Mouse (Mus musculus): ENCODE measurements around the gene Hoxb9.
A peak's percentile ranks its signal among the peaks of the same experiment; 100 is the strongest.

The Hoxb9 gene

DNA sequence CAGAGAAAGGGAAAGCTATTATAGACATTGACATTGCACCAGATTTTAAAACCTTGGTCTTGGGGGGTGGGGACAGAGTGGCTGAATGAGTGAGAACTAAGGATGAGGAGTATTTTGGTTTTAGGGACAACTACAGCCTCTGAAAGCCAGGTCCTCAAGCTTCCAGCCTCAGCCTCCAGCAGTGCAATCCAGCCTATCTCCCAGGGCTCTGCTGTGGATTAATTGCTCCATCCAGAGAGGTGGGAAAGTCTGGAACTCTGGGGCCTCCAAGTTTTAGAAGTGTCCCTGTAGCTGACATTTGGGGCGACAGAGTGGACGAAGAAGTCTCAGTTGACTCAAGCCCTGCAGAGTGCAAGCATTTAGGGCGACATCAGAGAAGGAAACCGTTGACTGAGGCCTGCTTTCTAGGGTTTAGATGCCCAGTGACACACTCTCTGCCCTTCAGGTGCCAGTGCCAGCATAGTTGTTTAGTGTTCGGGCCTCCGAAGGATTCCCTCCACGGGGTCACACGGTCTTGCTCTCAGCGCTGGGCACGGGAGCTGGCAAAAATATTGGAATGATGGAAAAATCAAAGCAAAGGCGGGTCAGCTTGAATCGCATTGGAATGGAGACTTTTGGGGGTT, 42.7 kb downstream of the Hoxb9 start:
- no peak for DNase-seq (ENCODE audit: low spot score)

DNA sequence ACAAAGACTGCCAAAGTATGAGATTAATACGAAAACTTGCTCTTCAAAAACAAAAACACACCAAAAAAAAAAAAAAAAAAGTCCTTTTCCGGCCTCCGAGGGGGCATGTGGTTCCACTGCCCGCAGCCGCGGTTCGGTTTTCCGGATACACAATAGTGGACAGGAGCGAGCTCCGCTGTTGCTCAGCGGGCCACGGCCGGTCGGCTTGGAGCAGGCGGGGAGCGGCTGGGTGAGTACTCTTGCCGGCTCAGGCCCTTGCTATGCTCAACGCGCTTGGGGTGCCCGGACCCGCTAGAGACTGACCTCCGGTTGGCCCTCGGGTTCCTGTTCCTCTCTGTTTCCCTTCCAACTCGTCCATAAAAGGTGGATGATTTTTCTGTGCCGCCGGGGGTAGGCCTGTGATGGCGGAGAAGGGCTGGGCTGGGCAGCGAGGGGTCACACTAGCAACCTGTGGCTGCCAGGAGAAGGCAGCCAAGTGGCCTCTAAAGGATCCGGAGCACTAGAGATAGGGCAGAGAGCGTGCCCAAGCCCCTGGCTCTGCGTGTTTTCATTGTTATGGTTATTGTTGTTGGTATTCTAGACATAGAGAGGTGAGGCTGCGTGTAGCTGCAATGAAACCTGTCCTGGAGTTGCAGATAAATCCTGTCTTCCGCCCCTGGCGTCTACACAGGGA, 43.5 kb downstream of the Hoxb9 start:
- DNase-seq (ENCODE audit: low spot score) = no peak

DNA sequence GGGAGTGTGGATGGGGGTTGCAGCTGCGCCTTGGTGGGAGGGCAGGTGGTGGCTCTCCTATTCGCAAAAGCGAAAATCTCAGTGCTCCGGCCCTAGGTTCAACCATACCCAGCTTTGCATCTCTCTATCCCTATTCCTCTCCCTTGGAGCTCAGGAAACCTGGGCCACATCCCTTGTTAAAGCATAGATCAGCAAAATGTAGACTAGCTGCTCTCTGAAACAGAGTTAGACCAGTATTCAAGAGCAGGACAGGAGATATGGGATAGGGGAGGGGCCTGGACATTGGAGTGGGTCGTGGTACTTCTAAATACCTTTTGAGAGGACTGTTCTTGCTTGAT, 44.1 kb downstream of the Hoxb9 start:
- DNase-seq (ENCODE audit: low spot score) = no peak

DNA sequence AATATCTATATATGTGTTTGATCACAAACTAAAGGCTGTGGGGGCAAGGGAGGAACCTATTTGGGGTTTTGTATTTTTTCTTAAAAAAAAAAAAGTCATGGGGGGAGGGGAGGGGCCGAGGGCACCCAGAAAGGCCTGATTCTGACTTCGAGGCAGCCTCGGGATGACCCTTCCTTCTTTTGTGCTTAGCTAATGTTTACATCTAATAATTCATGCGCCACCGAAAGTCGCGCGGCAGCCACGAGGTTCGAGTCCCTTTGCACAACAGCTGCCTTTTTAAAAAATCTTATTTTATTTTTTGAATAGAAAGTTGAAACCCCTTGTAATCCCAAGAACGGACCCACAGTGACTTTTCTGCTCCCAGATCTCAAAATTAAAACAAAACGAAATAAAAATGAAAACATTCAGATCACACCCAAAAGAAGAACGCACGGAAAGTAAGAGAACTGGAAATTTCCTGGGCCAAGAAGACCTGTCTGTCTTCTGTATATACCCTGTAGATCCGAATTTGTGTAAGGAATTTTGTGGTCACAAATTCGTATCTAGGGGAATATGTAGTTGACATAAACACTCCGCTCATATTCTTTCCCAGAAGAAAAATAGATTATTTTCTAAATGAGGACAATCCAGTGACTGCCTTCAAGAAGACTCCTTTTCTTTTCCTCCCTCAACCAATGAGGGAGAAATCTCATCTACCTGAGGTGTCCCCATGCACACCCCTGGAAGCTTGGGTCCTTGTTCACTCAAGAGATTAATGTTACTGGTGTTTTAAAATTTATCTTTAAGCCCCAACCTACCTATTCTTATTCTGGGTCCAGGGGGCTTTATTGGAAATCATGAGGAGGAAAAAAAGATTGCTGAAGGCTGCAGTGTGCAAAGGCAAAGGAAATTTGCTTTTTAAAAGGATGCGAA, 45.7 kb downstream of the Hoxb9 start:
- DNase-seq (ENCODE audit: low spot score) = no peak

DNA sequence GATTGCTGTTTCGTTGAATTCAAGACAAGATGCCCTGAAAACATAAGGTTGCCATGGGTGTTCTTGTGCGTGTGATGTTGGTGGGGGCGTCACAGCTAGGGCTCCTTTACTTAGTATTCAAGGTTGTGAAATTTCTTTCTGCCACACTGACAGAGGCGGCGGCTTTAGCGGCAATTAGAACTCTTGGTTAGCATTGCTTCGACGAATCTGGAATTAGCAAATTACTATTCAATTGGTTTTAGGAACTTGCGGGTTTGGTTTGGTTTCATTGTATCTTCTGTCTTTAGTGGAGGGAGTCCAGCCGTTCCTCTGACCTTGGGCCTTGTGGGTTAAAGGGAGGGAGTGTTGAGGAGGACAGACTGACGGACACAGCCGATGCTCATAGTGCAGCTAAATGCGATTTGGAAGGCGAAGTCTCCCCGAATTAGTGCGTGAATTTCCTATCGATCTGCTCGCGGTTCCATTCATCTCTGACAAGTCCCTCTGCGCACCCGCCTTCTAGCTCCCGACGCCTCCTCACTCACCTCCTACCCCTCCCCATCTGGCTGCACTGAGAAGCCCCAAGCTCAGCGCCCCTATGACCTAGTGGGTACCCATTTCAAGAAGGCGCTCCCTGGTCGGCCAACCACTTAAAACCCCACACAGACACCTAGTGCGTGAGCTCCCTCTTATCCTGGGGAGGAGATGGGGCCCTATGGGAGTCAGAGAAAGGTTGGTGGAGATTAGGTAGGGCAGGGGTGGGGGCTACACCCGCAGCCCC, 46.5 kb downstream of the Hoxb9 start, which contains the start of gene Hoxb4:
TSS of gene Hoxb4 (plus strand) at position 660 of the 760 bp plus-strand sequence.
- DNase-seq (ENCODE audit: low spot score) = no peak

DNA sequence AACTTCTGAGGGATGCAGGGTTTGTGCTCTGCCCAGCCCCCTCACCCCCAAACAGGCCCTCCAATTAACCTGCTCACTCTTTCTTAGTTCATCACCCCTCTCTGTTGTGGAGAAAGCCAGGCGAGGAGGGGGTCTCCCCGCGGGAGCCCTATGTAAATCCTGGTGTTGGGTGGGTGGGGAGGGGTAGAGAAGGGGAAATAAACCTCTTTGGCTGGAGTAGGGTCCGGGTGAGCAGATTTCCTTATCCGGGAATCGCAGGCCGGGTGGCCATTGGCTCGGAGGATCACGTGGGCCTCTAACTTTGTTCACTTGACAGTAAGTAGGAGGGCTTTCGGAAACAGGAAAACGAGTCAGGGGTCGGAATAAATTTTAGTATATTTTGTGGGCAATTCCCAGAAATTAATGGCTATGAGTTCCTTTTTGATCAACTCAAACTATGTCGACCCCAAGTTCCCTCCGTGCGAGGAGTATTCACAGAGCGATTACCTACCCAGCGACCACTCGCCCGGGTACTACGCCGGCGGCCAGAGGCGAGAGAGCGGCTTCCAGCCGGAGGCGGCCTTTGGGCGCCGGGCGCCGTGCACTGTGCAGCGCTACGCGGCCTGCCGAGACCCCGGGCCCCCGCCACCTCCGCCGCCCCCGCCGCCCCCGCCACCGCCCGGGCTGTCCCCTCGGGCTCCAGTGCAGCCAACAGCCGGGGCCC, 47.3 kb downstream of the Hoxb9 start:
- DNase-seq (ENCODE audit: low spot score) = peak; percentile 82

DNA sequence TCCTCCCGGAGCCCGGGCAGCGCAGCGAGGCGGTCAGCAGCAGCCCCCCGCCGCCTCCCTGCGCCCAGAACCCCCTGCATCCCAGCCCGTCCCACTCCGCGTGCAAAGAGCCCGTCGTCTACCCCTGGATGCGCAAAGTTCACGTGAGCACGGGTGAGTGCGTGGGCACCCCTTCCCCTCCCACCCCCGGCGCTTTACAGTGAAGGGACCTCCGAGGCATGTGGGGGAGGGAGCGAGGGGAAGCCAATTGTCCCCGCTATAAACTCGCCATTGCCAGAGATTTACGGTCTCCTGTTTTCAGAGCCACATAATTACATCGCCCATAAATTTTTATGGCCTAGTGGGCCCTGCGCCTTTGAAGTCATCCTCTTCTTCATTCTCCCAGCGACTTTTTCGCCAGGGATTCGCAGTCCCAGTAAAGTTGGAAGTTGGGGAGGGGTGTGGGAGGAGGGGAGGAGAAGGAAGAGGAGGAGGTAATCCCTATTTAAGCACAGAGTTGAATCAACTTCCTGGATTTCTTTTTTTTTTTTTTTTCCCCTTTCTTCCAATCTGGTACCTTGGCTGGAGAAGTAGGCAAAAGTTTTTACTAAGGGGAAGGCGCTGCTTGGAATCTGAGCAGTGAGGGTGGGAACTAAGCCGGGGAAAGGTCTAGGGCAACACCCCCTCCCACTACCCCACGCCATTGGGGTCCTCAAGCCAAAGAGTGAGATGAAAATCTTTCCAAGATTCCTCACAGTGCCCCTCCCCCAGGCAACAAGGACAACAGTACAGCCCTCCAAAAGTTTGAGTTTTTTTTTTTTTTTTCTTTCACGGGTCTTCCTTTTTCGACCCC, 48.0 kb downstream of the Hoxb9 start:
- no peak for DNase-seq (ENCODE audit: low spot score)

DNA sequence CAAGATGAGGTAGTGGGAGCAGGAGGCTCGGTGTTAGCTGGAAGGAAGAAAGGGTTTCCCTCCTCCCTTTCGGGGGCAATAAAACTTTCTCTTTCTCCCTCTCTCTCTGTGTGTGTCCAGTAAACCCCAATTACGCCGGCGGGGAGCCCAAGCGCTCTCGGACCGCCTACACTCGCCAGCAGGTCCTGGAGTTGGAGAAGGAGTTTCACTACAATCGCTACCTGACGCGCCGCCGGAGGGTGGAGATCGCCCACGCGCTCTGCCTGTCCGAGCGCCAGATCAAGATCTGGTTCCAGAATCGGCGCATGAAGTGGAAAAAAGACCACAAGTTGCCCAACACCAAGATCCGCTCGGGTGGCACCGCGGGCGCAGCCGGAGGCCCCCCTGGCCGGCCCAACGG, 48.7 kb downstream of the Hoxb9 start:
- DNase-seq (ENCODE audit: low spot score) = no peak

DNA sequence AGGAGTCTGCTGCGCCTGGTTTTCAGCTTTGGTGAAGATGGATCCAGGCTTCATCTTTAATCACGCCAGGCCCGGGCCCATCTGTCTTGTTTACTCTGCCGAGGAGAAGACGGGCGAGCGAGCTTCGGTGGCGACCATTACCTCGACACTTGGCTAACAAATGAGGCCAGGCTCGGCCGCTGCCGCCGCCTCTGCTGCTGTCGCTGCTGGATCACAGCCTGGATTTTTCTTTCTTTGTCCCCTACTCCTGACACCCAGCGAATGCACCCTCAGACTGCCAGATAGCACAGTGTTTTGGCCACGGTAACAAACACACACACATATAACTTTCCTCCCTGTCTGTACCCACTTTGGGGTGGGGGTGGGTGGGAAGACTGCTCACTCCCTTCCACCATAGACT, 49.4 kb downstream of the Hoxb9 start:
- no peak for DNase-seq (ENCODE audit: low spot score)

DNA sequence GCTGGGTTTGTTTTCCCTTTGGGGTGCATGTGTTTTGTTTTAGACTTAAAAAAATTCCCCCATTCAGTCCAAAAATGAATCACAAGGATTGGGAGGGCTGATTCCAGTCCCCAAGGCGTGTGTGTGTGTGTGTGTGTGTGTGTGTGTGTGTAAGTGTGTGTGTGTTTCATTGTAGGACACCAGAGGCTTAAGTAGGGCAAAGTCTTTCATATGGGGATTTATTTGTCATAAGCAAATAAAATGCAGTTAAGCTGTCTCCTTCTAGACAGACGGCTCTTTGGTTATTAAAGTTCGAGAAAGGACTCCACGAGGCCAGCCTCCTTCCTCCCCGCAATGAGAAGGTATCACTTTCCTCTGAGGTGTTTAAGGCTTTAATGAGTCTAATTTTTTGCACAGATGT, 50.6 kb downstream of the Hoxb9 start:
- DNase-seq (ENCODE audit: low spot score) = no peak

DNA sequence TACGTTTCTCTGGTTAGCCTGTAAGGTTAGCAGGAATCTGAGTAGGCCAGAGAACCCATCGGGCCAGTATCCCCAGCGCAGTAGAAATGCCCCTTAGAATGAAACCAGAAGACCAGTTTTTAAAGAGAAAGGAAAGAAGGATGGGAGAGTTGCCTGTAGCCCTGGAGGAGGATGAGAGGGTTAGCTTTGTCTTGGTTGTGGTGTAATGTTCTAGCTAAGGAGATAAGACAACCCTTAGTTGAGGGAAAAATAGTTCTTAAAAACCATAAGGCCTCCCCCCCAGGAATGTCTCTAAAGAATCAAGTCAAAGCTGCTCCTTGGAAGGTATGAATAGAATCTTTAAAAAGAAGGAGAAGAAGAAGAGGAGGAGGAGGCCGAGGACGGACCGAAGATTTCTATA, 51.5 kb downstream of the Hoxb9 start:
- DNase-seq (ENCODE audit: low spot score) = no peak

DNA sequence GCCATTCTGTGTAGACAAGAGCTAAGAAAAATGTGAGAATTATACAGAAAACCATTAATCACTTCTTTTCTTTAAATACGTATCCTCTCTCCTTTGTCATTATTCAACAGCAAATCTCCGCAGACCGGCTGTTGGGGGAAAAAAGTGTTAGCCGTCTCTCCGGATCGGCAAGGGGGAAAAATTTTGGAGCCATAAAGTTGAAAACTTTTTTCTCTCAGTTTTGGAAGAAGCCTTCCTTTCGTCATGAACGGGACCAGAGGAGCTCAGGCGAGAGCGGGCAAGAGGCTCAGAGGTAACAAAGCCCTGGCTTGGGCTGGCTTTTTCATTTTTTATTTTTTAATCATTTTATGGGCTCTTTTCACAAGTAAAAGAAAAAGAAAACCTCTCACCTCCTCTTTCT, 51.9 kb downstream of the Hoxb9 start, which contains the start of gene Hoxb3:
TSS of gene Hoxb3 (plus strand) at position 173 of the 400 bp plus-strand sequence.
- DNase-seq (ENCODE audit: low spot score) = no peak

DNA sequence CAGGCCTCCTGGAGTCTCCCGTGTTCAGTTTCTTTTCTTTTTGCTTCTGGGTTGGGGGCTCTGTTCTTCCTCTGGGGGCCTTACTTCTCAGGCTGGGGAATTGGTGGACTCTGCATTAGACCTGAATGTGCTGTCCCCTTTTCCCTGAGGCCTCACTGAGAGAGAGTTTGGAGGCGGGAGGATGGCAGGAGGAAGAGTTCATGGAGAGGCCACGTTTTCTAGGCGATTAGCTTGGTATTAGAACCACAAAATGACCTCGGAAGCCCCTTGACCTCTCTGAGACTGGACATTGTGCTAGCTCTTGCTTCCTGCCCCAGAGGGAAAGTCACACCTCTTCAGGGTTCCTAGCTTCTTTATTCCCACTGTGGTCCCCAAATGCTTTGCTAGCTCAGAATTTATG, 52.9 kb downstream of the Hoxb9 start:
- no peak for DNase-seq (ENCODE audit: low spot score)

DNA sequence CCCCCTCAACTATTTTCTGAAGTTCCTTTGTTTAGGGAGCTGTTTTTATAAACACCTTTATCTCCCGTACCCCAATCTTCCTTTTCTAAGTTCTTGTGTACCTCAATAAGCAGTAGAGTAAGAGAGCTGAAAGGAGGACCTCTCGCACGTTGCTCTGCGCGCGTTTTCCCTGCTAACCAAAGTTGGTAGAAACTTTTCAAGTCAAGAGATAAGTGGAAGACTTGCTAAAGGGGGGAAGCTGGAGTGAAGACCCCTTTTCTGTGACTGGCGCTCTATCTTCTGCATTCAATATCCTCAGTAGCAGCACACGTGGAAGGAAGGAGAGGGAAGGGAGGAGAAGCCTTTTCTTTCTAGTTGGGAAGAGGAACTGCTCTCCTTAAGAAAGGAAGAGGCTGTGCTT, 53.7 kb downstream of the Hoxb9 start:
- no peak for DNase-seq (ENCODE audit: low spot score)

DNA sequence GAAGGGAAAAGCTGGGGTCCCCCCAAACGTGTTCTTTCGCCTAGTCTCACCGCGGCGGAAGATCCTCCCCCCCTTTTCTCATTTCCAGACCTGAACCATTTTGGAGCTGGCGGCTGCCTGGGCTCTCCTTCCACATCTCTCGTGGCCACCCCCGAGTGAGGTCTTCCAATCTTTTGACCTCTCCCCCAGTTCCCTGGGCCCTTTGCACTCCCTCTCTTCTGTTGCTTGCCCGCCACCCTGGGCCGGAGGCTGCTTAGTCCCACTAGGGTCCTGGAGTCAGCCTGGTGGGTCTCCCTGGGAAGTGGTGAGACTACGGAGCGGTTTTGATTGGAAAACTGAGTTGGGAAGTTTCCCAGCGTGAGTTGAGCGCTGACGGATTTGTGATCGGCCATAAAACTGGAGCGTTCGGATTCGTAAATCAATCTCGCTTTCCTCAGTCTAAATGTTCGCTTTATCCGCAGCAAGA, 54.5 kb downstream of the Hoxb9 start:
- no peak for DNase-seq (ENCODE audit: low spot score)
